Mouse (Mus musculus): ENCODE results near the gene Colgalt1. TPM values are rescaled to one million over a fixed set of nuclear protein-coding genes. Genes with fewer than 3 reads are reported as not detected.

Colgalt1 gene
- polyA plus RNA-seq, 1 experiment from 2014 or later = 56.2 TPM

Small RNA genes within 50 kb of the gene (microRNA-seq; reads per million reads assigned to microRNA genes)
- 0.93 reads per million for gene Mir6769b

Other genes with a start within 250 kb of the Colgalt1 start
- gene Use1, start 244.2 kb upstream of the Colgalt1 start, polyA plus RNA-seq (2016; fragmentation: Nextera tagmentation; extraction: Ambion mirVana) = 75.8 and 82.5 TPM in 2 replicates
- 4.5 and 6.3 TPM in 2 replicates for gene Ocel1, start 239.7 kb upstream of the Colgalt1 start, polyA plus RNA-seq (2016; fragmentation: Nextera tagmentation; extraction: Ambion mirVana)
- gene Nr2f6, start 229.0 kb upstream of the Colgalt1 start, polyA plus RNA-seq (2016; fragmentation: Nextera tagmentation; extraction: Ambion mirVana) = 54.4 and 58.5 TPM in 2 replicates
- 5.6 and 5.9 TPM in 2 replicates for gene Ushbp1, start 215.2 kb upstream of the Colgalt1 start, polyA plus RNA-seq (2016; fragmentation: Nextera tagmentation; extraction: Ambion mirVana)
- 91.7 and 102 TPM in 2 replicates for gene Babam1, start 214.1 kb upstream of the Colgalt1 start, polyA plus RNA-seq (2016; fragmentation: Nextera tagmentation; extraction: Ambion mirVana)
- 34.8 and 39.1 TPM in 2 replicates for gene Ankle1, start 205.0 kb upstream of the Colgalt1 start, polyA plus RNA-seq (2016; fragmentation: Nextera tagmentation; extraction: Ambion mirVana)
- 109 and 111 TPM in 2 replicates for gene Abhd8, start 147.3 kb upstream of the Colgalt1 start, polyA plus RNA-seq (2016; fragmentation: Nextera tagmentation; extraction: Ambion mirVana)
- gene Mrpl34, start 146.0 kb upstream of the Colgalt1 start, polyA plus RNA-seq (2016; fragmentation: Nextera tagmentation; extraction: Ambion mirVana) = 235 and 245 TPM in 2 replicates
- 145 and 152 TPM in 2 replicates for gene Dda1, start 141.8 kb upstream of the Colgalt1 start, polyA plus RNA-seq (2016; fragmentation: Nextera tagmentation; extraction: Ambion mirVana)
- 14.2 and 18.7 TPM in 2 replicates for gene Ano8, start 125.0 kb upstream of the Colgalt1 start, polyA plus RNA-seq (2016; fragmentation: Nextera tagmentation; extraction: Ambion mirVana)
- gene Gtpbp3, start 122.9 kb upstream of the Colgalt1 start, polyA plus RNA-seq (2016; fragmentation: Nextera tagmentation; extraction: Ambion mirVana) = 15.5 and 18.3 TPM in 2 replicates
- gene Plvap, start 99.2 kb upstream of the Colgalt1 start, polyA plus RNA-seq (2016; fragmentation: Nextera tagmentation; extraction: Ambion mirVana) = 26.9 and 29.5 TPM in 2 replicates
- 0.13 and 0.41 TPM in 2 replicates for gene Ccdc194, start 85.3 kb upstream of the Colgalt1 start, polyA plus RNA-seq (2016; fragmentation: Nextera tagmentation; extraction: Ambion mirVana)
- 13.1 and 14.5 TPM in 2 replicates for gene Bst2, start 73.5 kb upstream of the Colgalt1 start, polyA plus RNA-seq (2016; fragmentation: Nextera tagmentation; extraction: Ambion mirVana)
- gene Mvb12a, start 68.1 kb upstream of the Colgalt1 start, polyA plus RNA-seq (2016; fragmentation: Nextera tagmentation; extraction: Ambion mirVana) = 54.0 and 57.0 TPM in 2 replicates
- 0.14 TPM in 2 replicates for gene Tmem221, start 52.1 kb upstream of the Colgalt1 start, polyA plus RNA-seq (2016; fragmentation: Nextera tagmentation; extraction: Ambion mirVana)
- not detected in 2 replicates for gene Nxnl1, start 44.4 kb upstream of the Colgalt1 start, polyA plus RNA-seq (2016; fragmentation: Nextera tagmentation; extraction: Ambion mirVana)
- 38.4 and 44.4 TPM in 2 replicates for gene Slc27a1, start 42.1 kb upstream of the Colgalt1 start, polyA plus RNA-seq (2016; fragmentation: Nextera tagmentation; extraction: Ambion mirVana)
- 215 and 216 TPM in 2 replicates for gene Pgls, start 18.8 kb upstream of the Colgalt1 start, polyA plus RNA-seq (2016; fragmentation: Nextera tagmentation; extraction: Ambion mirVana)
- 6.5 and 6.9 TPM in 2 replicates for gene Fam129c, start 13.3 kb upstream of the Colgalt1 start, polyA plus RNA-seq (2016; fragmentation: Nextera tagmentation; extraction: Ambion mirVana)
- gene Unc13a, start 60.8 kb downstream of the Colgalt1 start, polyA plus RNA-seq (2016; fragmentation: Nextera tagmentation; extraction: Ambion mirVana) = 12.8 and 16.9 TPM in 2 replicates
- gene Jak3, start 65.3 kb downstream of the Colgalt1 start, polyA plus RNA-seq (2016; fragmentation: Nextera tagmentation; extraction: Ambion mirVana) = 3.3 and 3.4 TPM in 2 replicates
- gene Insl3, start 78.2 kb downstream of the Colgalt1 start, polyA plus RNA-seq (2016; fragmentation: Nextera tagmentation; extraction: Ambion mirVana) = not detected in 2 replicates
- 0.55 and 0.66 TPM in 2 replicates for gene B3gnt3, start 90.8 kb downstream of the Colgalt1 start, polyA plus RNA-seq (2016; fragmentation: Nextera tagmentation; extraction: Ambion mirVana)
- 39.2 and 43.7 TPM in 2 replicates for gene Fcho1, start 114.7 kb downstream of the Colgalt1 start, polyA plus RNA-seq (2016; fragmentation: Nextera tagmentation; extraction: Ambion mirVana)

All from midbrain, embryonic 12.5 days (tissue).